Mouse (Mus musculus): Measurements from ENCODE around the gene Lhfpl2.

DNA sequence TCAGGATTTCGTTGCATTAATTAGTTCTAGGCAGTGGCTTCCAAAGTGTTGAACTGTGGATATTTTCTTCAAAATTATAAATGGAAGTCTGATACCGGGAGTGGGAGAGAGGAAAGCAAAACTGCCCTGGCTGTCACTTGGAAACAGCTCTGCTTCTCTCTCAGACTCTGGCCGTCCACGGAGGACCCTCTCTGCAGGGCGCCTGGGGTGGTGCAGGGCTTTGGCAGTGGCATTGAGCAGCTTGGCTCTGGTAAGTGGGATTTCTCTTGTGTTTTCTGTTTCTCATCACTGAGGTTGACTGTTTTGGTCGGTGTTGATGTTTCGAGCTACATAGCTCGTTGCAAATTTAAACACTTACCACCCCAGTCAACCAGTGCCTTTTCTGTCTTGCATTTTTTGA lies 53.0 kb downstream of the Lhfpl2 start:
- no peak for TF ChIP-seq CTCF (conservative IDR thresholded peaks at IDR 0.05; ENCODE audit: low read length)
- no peak for TF ChIP-seq POU5F1 (IDR thresholded peaks at IDR 0.05; ENCODE audit: borderline replicate concordance, low read length)
